Mouse (Mus musculus): ENCODE measurements around the gene Nrp1. TPM values are rescaled to one million over a fixed set of nuclear protein-coding genes. Genes with fewer than 3 reads are reported as not detected.

Gene Nrp1
- 149 and 153 TPM in 2 replicates for polyA plus RNA-seq (2015; fragmentation: Nextera tagmentation; extraction: Ambion mirVana)

DNA sequence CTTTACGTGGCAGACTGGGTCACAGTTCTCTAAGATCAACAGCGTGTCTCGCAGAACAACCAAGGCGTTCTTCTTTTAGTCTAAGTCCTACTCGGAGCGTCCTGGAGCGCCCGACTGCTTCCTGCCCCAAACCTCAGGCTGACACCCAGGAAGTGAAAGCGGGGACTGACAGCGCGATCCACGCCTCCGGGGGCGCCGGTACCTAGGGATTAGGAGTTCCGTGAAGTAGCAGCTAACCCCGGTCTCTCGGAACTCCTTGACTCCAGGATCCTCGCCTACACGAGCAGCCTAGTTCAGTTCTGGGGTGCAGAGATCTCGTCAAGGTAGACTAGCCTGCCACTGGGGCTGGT is at the start of gene Nrp1:
Gene Nrp1 (plus strand): TSS at position 199 of the 350 bp plus-strand sequence.
- WGBS: under 1% methylated on average over 21 of the region's 21 CpGs
- H3K36me3 ChIP-seq (ENCODE audit: insufficient read depth, low read length): no peaks in the 10 kb centered on the region
- H3K4me3 ChIP-seq (ENCODE audit: low read length): peak within 1 kb of the TSS; percentile 87
- H3K4me1 ChIP-seq (ENCODE audit: insufficient read depth, low read length): peaks cover 34% of the 10 kb centered on the region
- H3K27me3 ChIP-seq (ENCODE audit: insufficient read depth, low read length): no peaks in the 10 kb centered on the region
- H3K9ac ChIP-seq (replicated peaks; ENCODE audit: low read length): peak within 1 kb of the TSS; percentile 94
- no peaks in the 10 kb centered on the region for H3K9me3 ChIP-seq (ENCODE audit: low read length)
- ATAC-seq (ENCODE audit: low FRiP score, low TSS enrichment): 0 out of 2 replicates have a peak, but pooled peaks have one; percentile 10
- peak within 1 kb of the TSS; percentile 97 for H3K27ac ChIP-seq (ENCODE audit: low read length)
- H3K4me2 ChIP-seq (replicated peaks; ENCODE audit: low read depth, low read length): peak within 1 kb of the TSS; percentile 87

DNA sequence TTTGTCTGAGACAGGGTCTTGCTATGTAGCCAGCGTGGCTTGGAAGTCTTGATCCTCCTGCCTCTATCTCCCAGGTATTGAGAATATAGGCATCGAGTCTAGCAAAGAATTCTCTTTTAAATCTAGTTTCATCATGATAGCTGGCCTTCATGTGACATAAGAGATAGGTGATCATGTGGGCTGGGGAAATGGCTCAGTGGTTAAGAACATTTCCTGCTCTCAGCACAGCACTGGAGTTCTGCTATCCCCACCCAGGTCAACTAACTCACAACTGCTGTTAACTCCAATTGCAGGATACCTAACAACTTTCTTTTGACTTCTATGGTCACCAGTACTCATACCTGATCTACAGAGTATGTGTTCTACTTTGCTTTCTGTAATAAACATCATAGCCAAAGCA is 37.6 kb upstream of the Nrp1 start:
- Histone ChIP-seq H3K27ac (ENCODE audit: low read length) (no peak overlapping the region), H3K9me3 (ENCODE audit: low read length) (no peaks in the 10 kb centered on the region), H3K4me1 (ENCODE audit: insufficient read depth, low read length) (peaks cover 4% of the 10 kb centered on the region; the same call in 1 of the 2 replicates), H3K4me3 (ENCODE audit: low read length) (no peak overlapping the region), H3K4me2 (replicated peaks; ENCODE audit: low read depth, low read length) (no peak overlapping the region), H3K9ac (replicated peaks; ENCODE audit: low read length) (no peak overlapping the region), H3K27me3 (ENCODE audit: insufficient read depth, low read length) (no peaks in the 10 kb centered on the region), H3K36me3 (ENCODE audit: insufficient read depth, low read length) (no peaks in the 10 kb centered on the region)
- WGBS: 88% methylated on average over 2 of the region's 2 CpGs
- ATAC-seq (ENCODE audit: low FRiP score, low TSS enrichment): no peak

DNA sequence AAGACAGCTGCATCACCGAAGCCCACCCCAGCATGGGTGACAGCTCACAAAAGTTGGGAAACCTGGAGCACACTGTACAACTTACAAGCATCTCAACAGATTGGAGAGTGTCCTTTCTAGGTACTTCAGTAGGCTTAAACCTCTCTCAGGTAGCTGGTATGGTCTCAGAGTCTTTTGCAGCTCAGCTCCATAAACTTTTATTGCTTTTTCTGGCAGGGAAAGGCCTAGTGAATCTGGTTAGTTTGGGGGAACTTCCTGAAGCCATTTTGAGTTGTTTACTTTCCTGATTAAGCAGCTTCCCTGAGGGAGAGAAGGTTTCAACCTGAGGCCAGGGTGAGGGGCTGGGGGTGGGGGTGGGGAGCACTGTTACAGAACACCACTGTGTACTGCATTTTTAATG is 31.1 kb upstream of the Nrp1 start:
- Histone ChIP-seq H3K9ac (replicated peaks; ENCODE audit: low read length) (no peak overlapping the region), H3K4me1 (ENCODE audit: insufficient read depth, low read length) (peaks cover 5% of the 10 kb centered on the region), H3K36me3 (ENCODE audit: insufficient read depth, low read length) (no peaks in the 10 kb centered on the region), H3K9me3 (ENCODE audit: low read length) (no peaks in the 10 kb centered on the region), H3K27ac (ENCODE audit: low read length) (peak overlapping the region; percentile 19; the same call in 1 of the 2 replicates), H3K27me3 (ENCODE audit: insufficient read depth, low read length) (no peaks in the 10 kb centered on the region), H3K4me2 (replicated peaks; ENCODE audit: low read depth, low read length) (no peak overlapping the region), H3K4me3 (ENCODE audit: low read length) (no peak overlapping the region)
- 59% methylated on average over 1 of the region's 1 CpGs for WGBS
- ATAC-seq (ENCODE audit: low FRiP score, low TSS enrichment): peak; percentile 59; the same call in 1 of the 2 replicates

DNA sequence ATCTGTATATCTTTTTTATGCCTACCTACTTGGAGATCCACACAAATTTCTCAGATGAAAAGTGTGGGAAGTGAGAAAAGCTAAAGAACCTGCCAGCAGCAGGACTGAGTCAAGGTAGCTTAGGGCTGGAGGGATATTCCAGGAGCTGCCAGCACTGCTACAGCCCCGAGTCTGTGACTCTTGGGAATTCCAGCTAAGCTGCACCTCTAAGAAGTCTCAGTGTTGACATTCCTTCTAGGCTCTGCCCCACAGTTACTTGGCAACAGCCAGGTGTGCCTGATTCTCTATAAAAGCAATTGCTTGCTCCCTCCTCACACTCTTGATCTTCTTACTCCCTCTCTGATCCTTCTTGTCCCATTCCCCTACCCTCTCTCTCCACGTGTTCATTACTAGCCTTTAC is 30.5 kb upstream of the Nrp1 start:
- Histone ChIP-seq H3K9me3 (ENCODE audit: low read length) (no peaks in the 10 kb centered on the region), H3K27ac (ENCODE audit: low read length) (no peak overlapping the region), H3K4me2 (replicated peaks; ENCODE audit: low read depth, low read length) (no peak overlapping the region), H3K4me1 (ENCODE audit: insufficient read depth, low read length) (peaks cover 6% of the 10 kb centered on the region), H3K36me3 (ENCODE audit: insufficient read depth, low read length) (no peaks in the 10 kb centered on the region), H3K27me3 (ENCODE audit: insufficient read depth, low read length) (no peaks in the 10 kb centered on the region), H3K9ac (replicated peaks; ENCODE audit: low read length) (no peak overlapping the region; the same call in 1 of the 2 replicates), H3K4me3 (ENCODE audit: low read length) (no peak overlapping the region)
- 17% methylated on average over 2 of the region's 2 CpGs for WGBS
- peak; percentile 63; the same call in 1 of the 2 replicates for ATAC-seq (ENCODE audit: low FRiP score, low TSS enrichment)

GRCm38 (mm10) chr8:128329502-128329901 is 28.9 kb upstream of the Nrp1 start:
- H3K36me3 ChIP-seq (ENCODE audit: insufficient read depth, low read length): no peaks in the 10 kb centered on the region
- ATAC-seq (ENCODE audit: low FRiP score, low TSS enrichment): no peak
- 91% methylated on average over 3 of the region's 3 CpGs for WGBS

DNA sequence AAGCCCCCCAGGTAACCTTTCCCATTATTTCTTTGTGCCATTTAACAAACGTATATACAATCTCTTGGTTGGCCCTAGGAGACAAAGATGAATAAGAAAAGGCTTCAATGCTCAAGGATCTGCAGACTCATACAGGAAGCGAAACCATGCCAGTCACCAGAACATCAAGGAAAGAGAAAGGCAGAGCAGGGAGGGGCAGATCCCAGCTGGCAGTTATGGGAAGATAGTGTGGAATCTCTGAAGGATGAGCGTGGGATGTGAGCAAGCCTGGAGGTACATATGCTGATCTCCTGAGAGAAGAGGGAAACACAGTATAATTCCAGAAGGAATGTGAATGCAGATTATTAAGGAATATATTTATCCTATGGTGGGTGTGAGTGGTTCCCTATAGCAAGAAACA is 22.4 kb upstream of the Nrp1 start:
- WGBS: 90% methylated on average over 3 of the region's 3 CpGs
- H3K4me1 ChIP-seq (ENCODE audit: insufficient read depth, low read length): peaks cover 3% of the 10 kb centered on the region; the same call in 1 of the 2 replicates
- ATAC-seq (ENCODE audit: low FRiP score, low TSS enrichment): no peak
- H3K4me2 ChIP-seq (replicated peaks; ENCODE audit: low read depth, low read length): no peak overlapping the region
- H3K27me3 ChIP-seq (ENCODE audit: insufficient read depth, low read length): no peaks in the 10 kb centered on the region
- no peak overlapping the region for H3K4me3 ChIP-seq (ENCODE audit: low read length)
- no peak overlapping the region for H3K9ac ChIP-seq (replicated peaks; ENCODE audit: low read length)
- H3K9me3 ChIP-seq (ENCODE audit: low read length): no peaks in the 10 kb centered on the region
- H3K36me3 ChIP-seq (ENCODE audit: insufficient read depth, low read length): no peaks in the 10 kb centered on the region
- H3K27ac ChIP-seq (ENCODE audit: low read length): no peak overlapping the region

More at GRCm38 (mm10) chr8:128329502-128329901, 28.9 kb upstream of the Nrp1 start:
- Histone ChIP-seq H3K4me1 (ENCODE audit: insufficient read depth, low read length) (peaks cover 6% of the 10 kb centered on the region), H3K27ac (ENCODE audit: low read length) (no peak overlapping the region), H3K27me3 (ENCODE audit: insufficient read depth, low read length) (no peaks in the 10 kb centered on the region), H3K9me3 (ENCODE audit: low read length) (no peaks in the 10 kb centered on the region), H3K9ac (replicated peaks; ENCODE audit: low read length) (no peak overlapping the region), H3K4me3 (ENCODE audit: low read length) (no peak overlapping the region), H3K4me2 (replicated peaks; ENCODE audit: low read depth, low read length) (no peak overlapping the region)

DNA sequence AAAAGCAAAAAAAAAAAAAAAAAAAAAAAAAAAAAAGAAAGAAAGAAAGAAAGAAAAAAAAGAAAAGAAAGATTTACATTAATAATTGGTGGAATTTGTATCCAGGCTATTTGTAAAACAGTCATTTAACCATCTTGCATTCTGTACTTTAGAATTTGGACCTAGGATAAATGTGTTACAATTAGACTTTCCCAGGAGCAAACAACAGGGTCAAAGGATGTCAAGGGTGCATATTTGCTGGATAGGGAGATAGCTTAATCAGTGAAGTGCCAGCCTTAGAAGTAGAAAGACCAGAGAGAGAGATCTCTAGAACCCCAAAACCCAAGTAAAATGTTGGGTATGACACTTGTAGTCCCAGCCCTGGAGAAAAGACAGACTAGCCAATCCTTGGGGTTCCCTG is 19.5 kb upstream of the Nrp1 start:
- Histone ChIP-seq H3K9me3 (ENCODE audit: low read length) (no peaks in the 10 kb centered on the region), H3K4me1 (ENCODE audit: insufficient read depth, low read length) (no peaks in the 10 kb centered on the region), H3K36me3 (ENCODE audit: insufficient read depth, low read length) (no peaks in the 10 kb centered on the region), H3K27me3 (ENCODE audit: insufficient read depth, low read length) (no peaks in the 10 kb centered on the region), H3K4me3 (ENCODE audit: low read length) (no peak overlapping the region), H3K9ac (replicated peaks; ENCODE audit: low read length) (no peak overlapping the region), H3K4me2 (replicated peaks; ENCODE audit: low read depth, low read length) (no peak overlapping the region), H3K27ac (ENCODE audit: low read length) (no peak overlapping the region)
- ATAC-seq (ENCODE audit: low FRiP score, low TSS enrichment): no peak

DNA sequence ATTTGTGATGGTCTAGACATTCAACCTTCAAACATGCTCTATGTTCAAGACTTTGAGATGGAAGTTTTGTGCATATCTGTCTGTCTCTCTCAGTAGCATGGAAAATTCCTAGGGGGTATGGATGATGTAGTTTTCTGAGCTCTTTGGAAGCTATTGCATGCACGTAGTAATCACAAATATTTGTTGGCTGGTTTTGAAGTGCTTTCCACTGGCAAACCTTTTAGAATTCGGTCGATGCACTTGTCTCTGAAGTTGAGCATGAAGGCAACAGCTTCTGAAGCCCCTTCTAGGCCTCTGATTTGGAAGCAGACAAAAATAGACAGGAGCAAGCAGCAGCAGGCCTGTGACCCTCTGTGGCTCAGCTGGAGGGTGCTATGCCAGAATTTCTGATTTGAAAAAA is 18.9 kb upstream of the Nrp1 start:
- 92% methylated on average over 3 of the region's 3 CpGs for WGBS
- no peak overlapping the region for H3K27ac ChIP-seq (ENCODE audit: low read length)
- H3K4me3 ChIP-seq (ENCODE audit: low read length): no peak overlapping the region
- no peak overlapping the region for H3K9ac ChIP-seq (replicated peaks; ENCODE audit: low read length)
- no peaks in the 10 kb centered on the region for H3K36me3 ChIP-seq (ENCODE audit: insufficient read depth, low read length)
- H3K4me1 ChIP-seq (ENCODE audit: insufficient read depth, low read length): no peaks in the 10 kb centered on the region
- ATAC-seq (ENCODE audit: low FRiP score, low TSS enrichment): no peak
- no peaks in the 10 kb centered on the region for H3K9me3 ChIP-seq (ENCODE audit: low read length)
- H3K27me3 ChIP-seq (ENCODE audit: insufficient read depth, low read length): no peaks in the 10 kb centered on the region
- no peak overlapping the region for H3K4me2 ChIP-seq (replicated peaks; ENCODE audit: low read depth, low read length)

GRCm38 (mm10) chr8:128350405-128350804 is 8.0 kb upstream of the Nrp1 start:
- Histone ChIP-seq H3K4me3 (ENCODE audit: low read length) (no peak overlapping the region), H3K4me2 (replicated peaks; ENCODE audit: low read depth, low read length) (no peak overlapping the region), H3K9me3 (ENCODE audit: low read length) (no peaks in the 10 kb centered on the region), H3K9ac (replicated peaks; ENCODE audit: low read length) (no peak overlapping the region), H3K4me1 (ENCODE audit: insufficient read depth, low read length) (no peaks in the 10 kb centered on the region), H3K27ac (ENCODE audit: low read length) (no peak overlapping the region), H3K27me3 (ENCODE audit: insufficient read depth, low read length) (no peaks in the 10 kb centered on the region), H3K36me3 (ENCODE audit: insufficient read depth, low read length) (no peaks in the 10 kb centered on the region)
- no peak for ATAC-seq (ENCODE audit: low FRiP score, low TSS enrichment)

DNA sequence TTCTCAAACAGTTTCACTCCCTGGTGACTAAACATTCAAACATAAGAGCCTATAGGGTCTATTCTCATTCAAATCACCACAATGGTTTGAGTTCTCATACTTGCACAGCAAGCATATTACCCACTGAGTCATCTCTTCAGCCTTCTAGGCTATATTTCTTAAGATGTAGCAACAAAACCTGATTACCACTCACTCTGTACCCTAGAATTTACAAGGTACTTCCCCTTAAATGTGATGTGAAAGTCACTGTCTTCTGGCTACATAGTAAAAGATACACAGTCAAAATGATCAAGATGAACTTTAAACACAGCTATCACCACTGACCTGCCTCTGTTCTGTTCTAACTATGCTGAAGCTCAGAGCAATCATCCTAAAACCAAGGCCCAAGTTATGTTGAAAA is 7.2 kb upstream of the Nrp1 start:
- Histone ChIP-seq H3K4me1 (ENCODE audit: insufficient read depth, low read length) (0 out of 2 replicates have a peak, but pooled peaks cover 3% of the 10 kb centered on the region), H3K9me3 (ENCODE audit: low read length) (no peaks in the 10 kb centered on the region), H3K4me3 (ENCODE audit: low read length) (no peak overlapping the region), H3K4me2 (replicated peaks; ENCODE audit: low read depth, low read length) (no peak overlapping the region), H3K36me3 (ENCODE audit: insufficient read depth, low read length) (no peaks in the 10 kb centered on the region), H3K9ac (replicated peaks; ENCODE audit: low read length) (no peak overlapping the region), H3K27me3 (ENCODE audit: insufficient read depth, low read length) (no peaks in the 10 kb centered on the region), H3K27ac (ENCODE audit: low read length) (no peak overlapping the region)
- ATAC-seq (ENCODE audit: low FRiP score, low TSS enrichment): no peak

Measured in kidney, embryonic 16.5 days (tissue).